Mouse (Mus musculus): ENCODE results near the gene Scgb1b20. TPM values are rescaled to one million over a fixed set of nuclear protein-coding genes. Genes with fewer than 3 reads are reported as not detected.
"Not testable (repeated sequence)": the region's sequence is repeated elsewhere in the genome, so short reads cannot be mapped to it uniquely, and the experiment has no call there.

The Scgb1b20 gene
- total RNA-seq (2017): not detected in 3 replicates

- not testable (repeated sequence) for ATAC-seq (replicated peaks; ENCODE audit: insufficient number of reproducible peaks, low FRiP score, low TSS enrichment, poor library complexity, severe bottlenecking)
Observed at GRCm38 (mm10) chr7:33372934-33373333, at the start of gene Scgb1b20. Gene Scgb1b20, plus strand, starts transcription at chr7:33373234.

GRCm38 (mm10) chr7:33366222-33366621 is 6.8 kb upstream of the Scgb1b20 start, which contains the start of gene Scgb2b20:
Gene Scgb2b20, minus strand, starts transcription at chr7:33366322.
- not testable (repeated sequence) for ATAC-seq (replicated peaks; ENCODE audit: insufficient number of reproducible peaks, low FRiP score, low TSS enrichment, poor library complexity, severe bottlenecking)

- ATAC-seq (replicated peaks; ENCODE audit: insufficient number of reproducible peaks, low FRiP score, low TSS enrichment, poor library complexity, severe bottlenecking): not testable (repeated sequence)
Observed at GRCm38 (mm10) chr7:33399749-33400148, 26.7 kb downstream of the Scgb1b20 start.

GRCm38 (mm10) chr7:33401650-33402049 is 28.6 kb downstream of the Scgb1b20 start:
- ATAC-seq (replicated peaks; ENCODE audit: insufficient number of reproducible peaks, low FRiP score, low TSS enrichment, poor library complexity, severe bottlenecking): no peak

GRCm38 (mm10) chr7:33409681-33410080 is 36.6 kb downstream of the Scgb1b20 start:
- ATAC-seq (replicated peaks; ENCODE audit: insufficient number of reproducible peaks, low FRiP score, low TSS enrichment, poor library complexity, severe bottlenecking): not testable (repeated sequence)

Other genes starting within 250 kb of the Scgb1b20 start
- gene Scgb2b18, start 199.4 kb upstream of the Scgb1b20 start, total RNA-seq (2017): not detected in 3 replicates
- gene Scgb1b18, start 187.7 kb upstream of the Scgb1b20 start, total RNA-seq (2017): not detected in 3 replicates
- not detected in 3 replicates for gene Scgb2b19, start 92.9 kb upstream of the Scgb1b20 start, total RNA-seq (2017)
- not detected in 3 replicates for gene Scgb1b19, start 85.9 kb upstream of the Scgb1b20 start, total RNA-seq (2017)
- gene Scgb2b20, start 6.9 kb upstream of the Scgb1b20 start, total RNA-seq (2017): not detected in 3 replicates
- gene Scgb2b21, start 147.2 kb downstream of the Scgb1b20 start, total RNA-seq (2017): not detected in 3 replicates

Data from monocyte, adult 5-6 weeks (primary cell).